9 mouse cellular contexts compared by ENCODE assay signal in the genomic region with DNA sequence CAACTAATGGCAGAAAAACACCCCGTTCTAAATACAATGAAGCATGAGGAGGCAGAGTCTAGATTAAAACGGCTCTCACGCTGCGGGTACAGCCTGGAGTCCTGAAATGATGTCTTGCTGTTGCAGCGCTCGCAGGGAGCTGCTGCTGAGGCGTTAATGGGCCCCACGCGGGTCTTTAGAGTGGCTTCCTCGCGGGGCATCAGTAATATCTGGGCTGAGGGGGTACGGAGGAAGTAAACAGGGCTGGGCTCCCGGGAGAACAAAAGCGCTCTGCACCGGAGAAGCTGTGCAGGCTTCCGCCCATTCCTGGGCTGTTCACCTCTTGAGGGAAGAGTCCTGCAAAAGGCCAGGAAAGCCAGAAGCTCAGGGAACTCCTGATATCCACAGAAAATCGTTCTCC.
DNase-seq lines count a peak whose midpoint lies in the region; ATAC-seq lines count a peak whose summit lies in the region.
"Had no signal": no experiment of that assay in that cellular context is flagged by ENCODE, and none has a peak within 500 bp of the region (broad histone marks: within the 10 kb centered on the region; RNA-seq: fewer than 3 reads in every experiment).

No protein-coding gene starts in this region.

- no peaks in the 10 kb centered on the region for H3K9me3 ChIP-seq in hindbrain, embryonic 13.5 days
- no peaks in the 10 kb centered on the region for H3K9me3 ChIP-seq in hindbrain, embryonic 12.5 days (replicated peaks)
- no peaks in the 10 kb centered on the region for H3K9me3 ChIP-seq in hindbrain, embryonic 15.5 days
- no peaks in the 10 kb centered on the region for H3K9me3 ChIP-seq in stomach, embryonic 16.5 days (replicated peaks; ENCODE audit: control insufficient read depth, low read length)
- H3K9me3 ChIP-seq: embryonic facial prominence, embryonic 15.5 days had no signal

- no peak overlapping the region for H3K9ac ChIP-seq in hindbrain, embryonic 13.5 days
- no peak overlapping the region for H3K9ac ChIP-seq in hindbrain, embryonic 12.5 days
- no peak overlapping the region for H3K9ac ChIP-seq in hindbrain, embryonic 15.5 days
- peak overlapping the region; percentile 31; the same call in 1 of the 2 replicates for H3K9ac ChIP-seq in stomach, embryonic 16.5 days (ENCODE audit: low read length)
- H3K9ac ChIP-seq: embryonic facial prominence, embryonic 15.5 days had no signal

- ATAC-seq in hindbrain, embryonic 13.5 days (ENCODE audit: low FRiP score) = no peak
- no peak for ATAC-seq in hindbrain, embryonic 12.5 days (ENCODE audit: low FRiP score)
- peak; percentile 30; the same call in 1 of the 2 replicates for ATAC-seq in hindbrain, embryonic 15.5 days (ENCODE audit: low FRiP score, low read depth)
- no peak for ATAC-seq in stomach, embryonic 16.5 days (ENCODE audit: insufficient read depth, low FRiP score)

- H3K4me3 ChIP-seq in hindbrain, embryonic 13.5 days = no peak overlapping the region
- H3K4me3 ChIP-seq in hindbrain, embryonic 12.5 days = no peak overlapping the region
- no peak overlapping the region for H3K4me3 ChIP-seq in hindbrain, embryonic 15.5 days
- 0 out of 2 replicates have a peak overlapping the region, but pooled peaks have one; percentile 17 for H3K4me3 ChIP-seq in stomach, embryonic 16.5 days (replicated peaks; ENCODE audit: low read length)
- H3K4me3 ChIP-seq: embryonic facial prominence, embryonic 15.5 days had no signal

- 0 out of 2 replicates have a peak overlapping the region, but pooled peaks have one; percentile 26 for H3K4me2 ChIP-seq in hindbrain, embryonic 13.5 days
- no peak overlapping the region for H3K4me2 ChIP-seq in hindbrain, embryonic 12.5 days (replicated peaks)
- peak overlapping the region; percentile 31 for H3K4me2 ChIP-seq in hindbrain, embryonic 15.5 days
- peak overlapping the region; percentile 44 for H3K4me2 ChIP-seq in stomach, embryonic 16.5 days (ENCODE audit: low read depth, low read length)
- H3K4me2 ChIP-seq: embryonic facial prominence, embryonic 15.5 days had no signal

- 64% methylated on average over 17 of the region's 17 CpGs for WGBS in hindbrain, embryonic 13.5 days
- 59% methylated on average over 17 of the region's 17 CpGs for WGBS in hindbrain, embryonic 12.5 days
- WGBS in hindbrain, embryonic 15.5 days = 56% methylated on average over 17 of the region's 17 CpGs
- WGBS in stomach, embryonic 16.5 days = 41% methylated on average over 17 of the region's 17 CpGs

- peak; percentile 5 for DNase-seq in right cerebral cortex, postnatal 14 days
- DNase-seq in right cerebral cortex, postnatal 25 days = no peak
- no peak for DNase-seq in gastrocnemius, adult 18-20 months (ENCODE audit: low spot score)
- DNase-seq in frontal cortex, adult 2 months (ENCODE audit: extremely low spot score in 1 of 2, low spot score in 1 of 2) = no peak

- H3K4me1 ChIP-seq in hindbrain, embryonic 13.5 days (replicated peaks) = peaks cover 3% of the 10 kb centered on the region; the same call in 1 of the 2 replicates
- no peaks in the 10 kb centered on the region for H3K4me1 ChIP-seq in hindbrain, embryonic 12.5 days
- no peaks in the 10 kb centered on the region for H3K4me1 ChIP-seq in hindbrain, embryonic 15.5 days (replicated peaks)
- no peaks in the 10 kb centered on the region for H3K4me1 ChIP-seq in stomach, embryonic 16.5 days (ENCODE audit: control insufficient read depth, insufficient read depth, low read length)
- H3K4me1 ChIP-seq: embryonic facial prominence, embryonic 15.5 days had no signal

- no peak overlapping the region for H3K27ac ChIP-seq in hindbrain, embryonic 13.5 days
- H3K27ac ChIP-seq in hindbrain, embryonic 12.5 days = no peak overlapping the region
- H3K27ac ChIP-seq in hindbrain, embryonic 15.5 days (replicated peaks) = no peak overlapping the region
- no peak overlapping the region for H3K27ac ChIP-seq in stomach, embryonic 16.5 days (ENCODE audit: low read length)
- H3K27ac ChIP-seq: embryonic facial prominence, embryonic 15.5 days had no signal

- no peaks in the 10 kb centered on the region for H3K27me3 ChIP-seq in hindbrain, embryonic 13.5 days
- H3K27me3 ChIP-seq in hindbrain, embryonic 12.5 days = no peaks in the 10 kb centered on the region
- no peaks in the 10 kb centered on the region for H3K27me3 ChIP-seq in hindbrain, embryonic 15.5 days
- no peaks in the 10 kb centered on the region for H3K27me3 ChIP-seq in stomach, embryonic 16.5 days (ENCODE audit: control insufficient read depth, insufficient read depth, low read length)
- H3K27me3 ChIP-seq: embryonic facial prominence, embryonic 15.5 days had no signal

- no peaks in the 10 kb centered on the region for H3K36me3 ChIP-seq in hindbrain, embryonic 13.5 days
- H3K36me3 ChIP-seq in hindbrain, embryonic 12.5 days = no peaks in the 10 kb centered on the region
- no peaks in the 10 kb centered on the region for H3K36me3 ChIP-seq in hindbrain, embryonic 15.5 days
- H3K36me3 ChIP-seq in stomach, embryonic 16.5 days (ENCODE audit: control insufficient read depth, insufficient read depth, low read length) = no peaks in the 10 kb centered on the region
- H3K36me3 ChIP-seq: embryonic facial prominence, embryonic 15.5 days had no signal
